Mouse (Mus musculus) bone marrow, adult 2 months (tissue): ENCODE measurements around the gene 9930021J03Rik.

Experiments used
- CTCF ChIP-seq: fragments of 200-500 bp; IDR thresholded peaks from 2 replicates; pipeline ENCODE4 v1.5.1; 2011; ENCODE audit warnings: low read length, control low read depth; ENCODE audit not compliant: control insufficient read depth, insufficient read depth
- POLR2A ChIP-seq: fragments of 200-500 bp; IDR thresholded peaks from 2 replicates; pipeline ENCODE4 v1.6.1; 2011; ENCODE audit warnings: low read depth, mild to moderate bottlenecking, control low read depth, low read length, borderline replicate concordance; ENCODE audit not compliant: control insufficient read depth

GRCm38 (mm10) chr19:29709461-29709860, 96.3 kb downstream of the 9930021J03Rik start:
- TF ChIP-seq CTCF (no peak), POLR2A (no peak)
